Mouse (Mus musculus) CH12.LX (cell line): ENCODE data around the gene Aip. TPM values are rescaled to one million over a fixed set of nuclear protein-coding genes. Genes with fewer than 3 reads are reported as not detected.

Experiments used
- DNase-seq: peaks from one replicate; pipeline ENCODE4 v3.0.0-alpha.2; 2013; ENCODE audit errors: extremely low read depth
- H3K27ac ChIP-seq: 2 replicates; pipeline ENCODE4 v1.5.1; 2012; ENCODE audit warnings: low read depth, mild to moderate bottlenecking, control low read depth, moderate library complexity; ENCODE audit not compliant: insufficient read depth
- H3K27me3 ChIP-seq: replicated peaks from 2 replicates; pipeline ENCODE3; 2012; ENCODE audit warnings: inconsistent platforms
- H3K36me3 ChIP-seq, 2 experiments: replicated peaks in 1 of 2; 2 replicates each; pipeline versions ENCODE3 to v1.6.1; 2012; ENCODE audit warnings: inconsistent platforms in 1 of 2, low read length in 1 of 2, mild to moderate bottlenecking in 1 of 2, mixed read lengths in 1 of 2, moderate library complexity in 1 of 2; ENCODE audit not compliant: control insufficient read depth in 1 of 2, insufficient read depth in 1 of 2
- H3K4me1 ChIP-seq, 2 experiments: 2 replicates each; pipeline ENCODE4 v1.6.1; 2012; ENCODE audit warnings: inconsistent platforms in 1 of 2, moderate library complexity in 1 of 2; ENCODE audit not compliant: insufficient read depth in 2 of 2, control insufficient read depth in 1 of 2
- H3K4me2 ChIP-seq: 2 replicates; pipeline ENCODE4 v1.6.1; 2012; ENCODE audit warnings: low read depth, mild to moderate bottlenecking, control low read depth; ENCODE audit not compliant: poor library complexity, insufficient read depth, severe bottlenecking
- H3K4me3 ChIP-seq, 3 experiments: fragments of 150-350 bp in 1 of 3; sonication (generic) in 1 of 3; replicated peaks in 1 of 3; 2 replicates each; pipeline versions ENCODE3 to v1.5.1; 2011 to 2012; ENCODE audit warnings: low read depth in 2 of 3, low read length in 2 of 3, mild to moderate bottlenecking in 2 of 3, moderate library complexity in 2 of 3, control low read depth in 1 of 3, improper control_type of control experiment in 1 of 3, inconsistent platforms in 1 of 3, mixed read lengths in 1 of 3; ENCODE audit not compliant: poor library complexity in 1 of 3
- H3K79me2 ChIP-seq: replicated peaks from 2 replicates; pipeline ENCODE4 v1.6.1; 2012; ENCODE audit warnings: mild to moderate bottlenecking, moderate library complexity; ENCODE audit not compliant: control insufficient read depth, poor library complexity, insufficient read depth, severe bottlenecking; ENCODE audit errors: extremely low read depth
- H3K9ac ChIP-seq: 2 replicates; pipeline ENCODE4 v1.6.1; 2012; ENCODE audit warnings: low read depth, mild to moderate bottlenecking, control low read depth, moderate library complexity; ENCODE audit not compliant: insufficient read depth
- H3K9me3 ChIP-seq: replicated peaks from 2 replicates; pipeline ENCODE3; 2012; ENCODE audit warnings: low read length, inconsistent platforms, mixed read lengths
- BHLHE40 ChIP-seq: IDR thresholded peaks from 2 replicates; pipeline ENCODE4 v1.6.1; 2011; ENCODE audit warnings: mild to moderate bottlenecking, low read depth, low read length, improper control_type of control experiment
- CHD1 ChIP-seq: IDR thresholded peaks from 2 replicates; pipeline ENCODE4 v1.6.1; 2012; ENCODE audit warnings: low read depth, low read length, improper control_type of control experiment, inconsistent platforms
- ELF1 ChIP-seq: IDR thresholded peaks from 2 replicates; pipeline ENCODE4 v1.6.1; 2014; ENCODE audit warnings: low read depth, mild to moderate bottlenecking, inconsistent platforms, low read length, improper control_type of control experiment
- EP300 ChIP-seq: IDR thresholded peaks from 2 replicates; pipeline ENCODE4 v1.6.1; 2011; ENCODE audit warnings: low read length, improper control_type of control experiment
- GABPA ChIP-seq: IDR thresholded peaks from 2 replicates; pipeline ENCODE4 v1.6.1; 2012; ENCODE audit warnings: low read depth, low read length, improper control_type of control experiment, inconsistent platforms; ENCODE audit not compliant: insufficient replicate concordance
- HCFC1 ChIP-seq: IDR thresholded peaks from 2 replicates; pipeline ENCODE4 v1.6.1; 2012; ENCODE audit warnings: low read depth, mild to moderate bottlenecking, inconsistent platforms, low read length, improper control_type of control experiment
- JUND ChIP-seq: conservative IDR thresholded peaks from 2 replicates; pipeline ENCODE4 v1.6.1; 2011; ENCODE audit warnings: low read depth, low read length, improper control_type of control experiment
- MAFK ChIP-seq: IDR thresholded peaks from 2 replicates; pipeline ENCODE4 v1.6.1; 2011; ENCODE audit warnings: low read length, improper control_type of control experiment; ENCODE audit not compliant: insufficient replicate concordance
- MAX ChIP-seq: IDR thresholded peaks from 2 replicates; pipeline ENCODE4 v1.6.1; 2011; ENCODE audit warnings: low read length, improper control_type of control experiment
- MAZ ChIP-seq: IDR thresholded peaks from 2 replicates; pipeline ENCODE4 v1.6.1; 2012; ENCODE audit warnings: low read depth, mild to moderate bottlenecking, inconsistent platforms, low read length, improper control_type of control experiment, moderate library complexity
- MEF2A ChIP-seq: IDR thresholded peaks from 2 replicates; pipeline ENCODE4 v1.6.1; 2014; ENCODE audit warnings: low read depth, mild to moderate bottlenecking, inconsistent platforms, low read length, improper control_type of control experiment, borderline replicate concordance
- MXI1 ChIP-seq: IDR thresholded peaks from 2 replicates; pipeline ENCODE4 v1.6.1; 2011; ENCODE audit warnings: mild to moderate bottlenecking, low read depth, low read length, improper control_type of control experiment
- NELFE ChIP-seq: IDR thresholded peaks from 2 replicates; pipeline ENCODE4 v1.6.1; 2011; ENCODE audit warnings: low read depth, low read length, improper control_type of control experiment
- NRF1 ChIP-seq: IDR thresholded peaks from 2 replicates; pipeline ENCODE4 v1.6.1; 2014; ENCODE audit warnings: low read depth, mild to moderate bottlenecking, inconsistent platforms, low read length, improper control_type of control experiment, moderate library complexity
- PAX5 ChIP-seq: IDR thresholded peaks from 2 replicates; pipeline ENCODE4 v1.6.1; 2012; ENCODE audit warnings: low read length, inconsistent platforms, mixed read lengths
- POLR2A ChIP-seq: IDR thresholded peaks from 2 replicates; pipeline ENCODE4 v1.6.1; 2011; ENCODE audit warnings: low read depth, mild to moderate bottlenecking, improper control_type of control experiment, low read length
- RAD21 ChIP-seq: IDR thresholded peaks from 2 replicates; pipeline ENCODE4 v1.6.1; 2011; ENCODE audit warnings: low read depth, mild to moderate bottlenecking, low read length, improper control_type of control experiment, moderate library complexity
- TBP ChIP-seq: conservative IDR thresholded peaks from 2 replicates; pipeline ENCODE4 v1.6.1; 2011; ENCODE audit warnings: low read depth, low read length, improper control_type of control experiment
- TCF12 ChIP-seq: IDR thresholded peaks from 2 replicates; pipeline ENCODE4 v1.6.1; 2014; ENCODE audit warnings: low read depth, mild to moderate bottlenecking, inconsistent platforms, low read length, improper control_type of control experiment
- UBTF ChIP-seq: IDR thresholded peaks from 2 replicates; pipeline ENCODE4 v1.6.1; 2012; ENCODE audit warnings: low read depth, mild to moderate bottlenecking, inconsistent platforms, low read length, improper control_type of control experiment, moderate library complexity
- USF1 ChIP-seq: IDR thresholded peaks from 2 replicates; pipeline ENCODE4 v1.6.1; 2014; ENCODE audit warnings: low read depth, mild to moderate bottlenecking, inconsistent platforms, low read length, improper control_type of control experiment
- ZC3H11A ChIP-seq: IDR thresholded peaks from 2 replicates; pipeline ENCODE4 v1.6.1; 2012; ENCODE audit warnings: low read depth, mild to moderate bottlenecking, inconsistent platforms, low read length, improper control_type of control experiment
- ZKSCAN1 ChIP-seq: IDR thresholded peaks from 2 replicates; pipeline ENCODE4 v1.6.1; 2012; ENCODE audit warnings: low read depth, inconsistent platforms, low read length, improper control_type of control experiment, borderline replicate concordance
- ZMIZ1 ChIP-seq: IDR thresholded peaks from 2 replicates; pipeline ENCODE4 v1.6.1; 2012; ENCODE audit warnings: low read depth, mild to moderate bottlenecking, inconsistent platforms, low read length, improper control_type of control experiment
- ZNF384 ChIP-seq: IDR thresholded peaks from 2 replicates; pipeline ENCODE4 v1.6.1; 2012; ENCODE audit warnings: low read depth, low read length, improper control_type of control experiment, inconsistent platforms
- dilution Hi-C: fragments of 300-500 bp; cut with MboI; formaldehyde crosslinking; loops from 2 replicates; pipeline ENCODE4 v1.14.3; 2020; ENCODE audit warnings: low sequenced_read_pairs; ENCODE audit not compliant: extremely low pct_unique_long_range_greater_than_20kb, extremely low pct_ligation_motif_present
- in situ Hi-C: fragments of 300-500 bp; cut with MboI; formaldehyde crosslinking; loops from 3 replicates; pipeline ENCODE4 v1.14.3; 2019; ENCODE audit warnings: low sequenced_read_pairs, low pct_ligation_motif_present, low pct_unique_long_range_greater_than_20kb, mixed read lengths
- polyA plus RNA-seq: library from polyadenylated mRNA; unstranded; fragments of >175 nt; gene quantifications from 2 replicates; pipeline ENCODE4 v1.2.1, GENCODE M21; 2012; ENCODE audit warnings: low read depth; ENCODE audit not compliant: insufficient read length
- total RNA-seq, 2 experiments: library from RNA; depleted of rRNA; stranded (reverse); fragments of 300-350 nt in 1 of 2; fragments of >200 nt in 1 of 2; gene quantifications; 2 replicates each; pipeline ENCODE4 v1.2.3; 2012 to 2014

Gene Aip
- total and polyA plus RNA-seq, 3 experiments: 11.7 to 64.8 (median 39.7) TPM

GRCm38 (mm10) chr19:4079594-4079993 lies 46.1 kb downstream of the Aip start:
- Histone ChIP-seq H3K36me3 (no peaks in the 10 kb centered on the region), H3K4me2 (no peak overlapping the region), H3K27me3 (peaks cover 51% of the 10 kb centered on the region), H3K79me2 (no peaks in the 10 kb centered on the region), H3K9me3 (no peaks in the 10 kb centered on the region), H3K9ac (no peak overlapping the region), H3K4me3 (no peak overlapping the region), H3K4me1 (peaks cover 0 to 8% of the 10 kb centered on the region in 2 experiments; a peak in 2 of 4 replicates), H3K27ac (no peak overlapping the region)
- no peak for DNase-seq
- dilution Hi-C loops (no loop called here), in situ Hi-C loops (no loop called here)
- TF ChIP-seq TCF12: no peak
- no peak for TF ChIP-seq PAX5
- TF ChIP-seq ZMIZ1: no peak
- no peak for TF ChIP-seq HCFC1

- Histone ChIP-seq H3K4me1 (peaks cover 0 to 7% of the 10 kb centered on the region in 2 experiments; a peak in 2 of 4 replicates), H3K9ac (no peak overlapping the region), H3K27ac (no peak overlapping the region), H3K4me2 (no peak overlapping the region), H3K4me3 (no peak overlapping the region), H3K79me2 (no peaks in the 10 kb centered on the region), H3K27me3 (peaks cover 24% of the 10 kb centered on the region), H3K9me3 (no peaks in the 10 kb centered on the region), H3K36me3 (no peaks in the 10 kb centered on the region)
- dilution Hi-C loops (no loop called here), in situ Hi-C loops (no loop called here)
- TF ChIP-seq TCF12: no peak
- TF ChIP-seq MEF2A: no peak
- TF ChIP-seq MXI1: no peak
- no peak for TF ChIP-seq MAX
- TF ChIP-seq POLR2A: no peak
- no peak for TF ChIP-seq RAD21
- no peak for TF ChIP-seq TBP
- no peak for TF ChIP-seq NELFE
- TF ChIP-seq ZC3H11A: no peak
- DNase-seq: no peak
These were observed 50.1 kb downstream of the Aip start for GRCm38 (mm10) chr19:4075531-4075930.

DNA sequence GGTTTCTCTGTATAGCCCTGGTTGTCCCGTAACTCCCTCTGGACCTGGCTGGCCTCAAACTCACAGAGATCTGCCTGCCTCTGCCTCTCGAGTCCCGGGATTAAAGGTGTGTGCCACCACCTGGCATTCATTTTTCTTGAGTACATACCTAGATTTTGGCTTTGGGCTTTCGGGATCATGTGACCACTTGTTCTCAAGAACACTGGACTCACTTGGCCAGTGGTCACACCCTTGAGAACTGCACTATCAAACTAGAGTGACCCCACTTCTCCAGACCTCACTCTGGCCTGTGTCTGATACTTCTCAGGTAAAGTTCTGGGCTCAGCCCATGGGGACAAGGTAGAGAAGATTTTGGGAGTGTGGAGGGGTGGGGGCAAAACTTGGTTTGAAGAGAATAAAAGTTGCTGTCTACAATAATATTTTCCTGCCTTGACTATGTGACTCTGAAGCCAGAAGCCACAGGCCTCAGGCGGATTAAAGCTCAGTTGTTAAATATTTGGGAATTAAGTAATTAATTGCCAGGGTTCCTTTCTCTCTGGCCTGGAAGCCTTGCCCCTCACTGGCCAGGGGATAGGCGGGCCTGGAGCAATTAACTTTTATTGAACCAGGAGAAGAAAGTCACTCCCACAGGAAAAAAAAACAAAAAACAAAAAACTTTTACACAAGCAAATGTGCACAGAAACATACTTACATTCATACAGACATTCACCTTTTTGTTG lies 52.8 kb downstream of the Aip start:
- Histone ChIP-seq H3K4me2 (no peak overlapping the region), H3K79me2 (no peaks in the 10 kb centered on the region), H3K4me3 (no peak overlapping the region), H3K4me1 (peaks cover 0 to 4% of the 10 kb centered on the region in 2 experiments; a peak in 1 of 4 replicates), H3K36me3 (no peaks in the 10 kb centered on the region), H3K27me3 (peaks cover 15% of the 10 kb centered on the region), H3K27ac (no peak overlapping the region), H3K9me3 (no peaks in the 10 kb centered on the region), H3K9ac (no peak overlapping the region)
- dilution Hi-C loops: no loop called here
- TF ChIP-seq GABPA: no peak
- no peak for TF ChIP-seq CHD1
- no peak for TF ChIP-seq MAFK
- TF ChIP-seq UBTF: no peak
- TF ChIP-seq ELF1: no peak
- no peak for TF ChIP-seq JUND
- TF ChIP-seq ZMIZ1: no peak
- TF ChIP-seq TBP: no peak
- no peak for TF ChIP-seq MAZ
- TF ChIP-seq MEF2A: no peak
- no peak for TF ChIP-seq TCF12
- TF ChIP-seq BHLHE40: no peak
- no peak for TF ChIP-seq ZNF384
- no peak for TF ChIP-seq NRF1
- TF ChIP-seq EP300: no peak
- no peak for TF ChIP-seq ZKSCAN1
- no peak for TF ChIP-seq USF1
- in situ Hi-C loops: no loop called here
- no peak for DNase-seq
